Mouse (Mus musculus) stomach, embryonic 16.5 days (tissue): ENCODE results near the gene Clmp. TPM values are rescaled to one million over a fixed set of nuclear protein-coding genes. Genes with fewer than 3 reads are reported as not detected.

ENCODE experiments used
- ATAC-seq: fragments of 200-750 bp; cut with Nextera tagmentation; 2 replicates; pipeline ENCODE4 v1.8.0; 2017; ENCODE audit warnings: moderate number of reproducible peaks, moderate TSS enrichment; ENCODE audit not compliant: insufficient read depth, low FRiP score
- H3K27ac ChIP-seq: fragments of 300-500 bp; sonication (generic); 2 replicates; pipeline ENCODE4 v1.5.1; 2014; ENCODE audit warnings: low read length
- H3K27me3 ChIP-seq: fragments of 300-500 bp; sonication (generic); 2 replicates; pipeline ENCODE4 v1.6.1; 2014; ENCODE audit warnings: low read length, control low read depth, mixed read lengths; ENCODE audit not compliant: control insufficient read depth, insufficient read depth
- H3K36me3 ChIP-seq: fragments of 300-500 bp; sonication (generic); 2 replicates; pipeline ENCODE4 v1.6.1; 2014; ENCODE audit warnings: low read length; ENCODE audit not compliant: control insufficient read depth, insufficient read depth
- H3K4me1 ChIP-seq: fragments of 300-500 bp; sonication (generic); 2 replicates; pipeline ENCODE4 v1.6.1; 2014; ENCODE audit warnings: low read length, control low read depth, mixed read lengths; ENCODE audit not compliant: control insufficient read depth, insufficient read depth
- H3K4me2 ChIP-seq: fragments of 300-500 bp; sonication (generic); 2 replicates; pipeline ENCODE4 v1.6.1; 2014; ENCODE audit warnings: low read depth, low read length, mixed read lengths
- H3K4me3 ChIP-seq: fragments of 300-500 bp; sonication (generic); replicated peaks from 2 replicates; pipeline ENCODE4 v1.5.1; 2014; ENCODE audit warnings: mild to moderate bottlenecking, low read length
- H3K9ac ChIP-seq: fragments of 300-500 bp; sonication (generic); 2 replicates; pipeline ENCODE4 v1.6.1; 2014; ENCODE audit warnings: low read length
- H3K9me3 ChIP-seq: fragments of 300-500 bp; sonication (generic); replicated peaks from 2 replicates; pipeline ENCODE4 v1.6.1; 2016; ENCODE audit warnings: low read length, control low read depth; ENCODE audit not compliant: control insufficient read depth
- WGBS: fragments of 180-500 bp; shearing (Covaris S2); extraction: QIAGEN DNeasy Blood & Tissue Kit; methylation state at CpG from one replicate; pipeline ENCODE4 v1.1.7; 2014; 5-methylcytosine and 5-hydroxymethylcytosine counted together
- polyA plus RNA-seq: library from polyadenylated mRNA; unstranded; fragments of >200 nt; fragmentation: Nextera tagmentation; extraction: Ambion mirVana; gene quantifications from 2 replicates; pipeline ENCODE4 v1.2.1, GENCODE M21; 2015

The Clmp gene
- polyA plus RNA-seq, 1 experiment from 2014 or later: 23.2 TPM

- WGBS: 14% methylated on average over 11 of the region's 11 CpGs
Observed at GRCm38 (mm10) chr9:40807289-40807920, 121.6 kb downstream of the Clmp start.

DNA sequence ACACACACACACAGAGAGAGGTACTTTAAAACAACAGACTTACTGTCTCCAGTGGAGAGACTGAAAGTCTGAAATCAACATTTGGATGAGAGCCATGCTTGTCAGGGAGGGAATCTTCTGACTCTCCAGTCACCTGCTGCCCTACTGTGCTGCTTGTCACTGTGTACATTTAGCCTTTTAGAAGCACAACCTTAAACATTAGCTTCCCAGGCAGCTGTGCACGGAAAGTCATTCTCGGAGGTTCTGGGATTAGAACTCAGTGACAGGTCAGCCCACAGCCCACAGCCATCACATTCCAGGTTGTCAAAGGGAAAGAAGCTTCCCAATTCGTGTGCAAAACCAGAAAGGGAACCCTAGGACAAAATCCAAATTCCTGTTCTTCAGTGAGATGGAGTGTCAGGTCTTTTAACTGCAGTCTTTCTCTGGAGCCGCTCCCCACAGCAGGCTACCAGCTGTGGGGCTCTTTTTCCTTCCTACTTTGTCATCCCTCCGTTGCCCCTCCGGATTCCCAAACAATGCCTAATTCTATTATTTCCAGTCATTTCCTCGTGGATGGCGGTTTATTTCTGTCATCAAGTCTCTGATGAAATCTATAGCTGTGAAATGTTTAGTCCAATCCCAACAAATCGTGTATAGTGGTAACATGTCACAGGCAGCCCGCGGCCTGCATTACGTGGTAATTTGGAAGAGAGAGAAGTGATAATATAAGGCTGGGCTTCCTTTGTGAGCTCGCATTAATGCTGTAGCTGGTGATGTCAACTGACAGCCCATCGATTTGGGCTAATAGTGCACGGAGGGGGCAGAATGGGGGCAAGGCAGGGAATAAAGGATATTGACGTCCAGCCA, 122.5 kb downstream of the Clmp start:
- no peak overlapping the region for H3K4me2 ChIP-seq
- no peaks in the 10 kb centered on the region for H3K27me3 ChIP-seq
- no peak overlapping the region for H3K4me3 ChIP-seq
- 25% methylated on average over 16 of the region's 16 CpGs for WGBS
- peak; percentile 30; the same call in 1 of the 2 replicates for ATAC-seq
- no peak overlapping the region; the same call in 1 of the 2 replicates for H3K9ac ChIP-seq
- peak overlapping the region; percentile 65; the same call in 1 of the 2 replicates for H3K27ac ChIP-seq
- H3K4me1 ChIP-seq: peaks cover 30% of the 10 kb centered on the region
- no peaks in the 10 kb centered on the region for H3K9me3 ChIP-seq
- peaks cover 21% of the 10 kb centered on the region for H3K36me3 ChIP-seq

More at GRCm38 (mm10) chr9:40807289-40807920, 121.6 kb downstream of the Clmp start:
- H3K4me3 ChIP-seq: no peak overlapping the region
- H3K27ac ChIP-seq: peak overlapping the region; percentile 65
- no peak overlapping the region for H3K9ac ChIP-seq
- H3K4me2 ChIP-seq: no peak overlapping the region
- H3K4me1 ChIP-seq: peaks cover 31% of the 10 kb centered on the region
- H3K36me3 ChIP-seq: peaks cover 21% of the 10 kb centered on the region
- no peaks in the 10 kb centered on the region for H3K27me3 ChIP-seq
- ATAC-seq: peak; percentile 20; the same call in 1 of the 2 replicates
- no peaks in the 10 kb centered on the region for H3K9me3 ChIP-seq

- no peak for ATAC-seq
- Histone ChIP-seq H3K9me3 (no peaks in the 10 kb centered on the region), H3K4me1 (peaks cover 26% of the 10 kb centered on the region; the same call in 1 of the 2 replicates), H3K36me3 (peaks cover 18% of the 10 kb centered on the region), H3K27ac (no peak overlapping the region), H3K4me2 (no peak overlapping the region), H3K9ac (no peak overlapping the region), H3K27me3 (no peaks in the 10 kb centered on the region), H3K4me3 (no peak overlapping the region)
- WGBS: 63% methylated on average over 8 of the region's 8 CpGs
Observed at GRCm38 (mm10) chr9:40808907-40809280, 123.1 kb downstream of the Clmp start.

- Histone ChIP-seq H3K4me1 (peaks cover 10% of the 10 kb centered on the region; the same call in 1 of the 2 replicates), H3K27ac (no peak overlapping the region), H3K4me2 (no peak overlapping the region), H3K27me3 (no peaks in the 10 kb centered on the region), H3K9ac (no peak overlapping the region), H3K9me3 (no peaks in the 10 kb centered on the region), H3K4me3 (no peak overlapping the region), H3K36me3 (0 out of 2 replicates have a peak, but pooled peaks cover under 1% of the 10 kb centered on the region)
- no peak for ATAC-seq
- 51% methylated on average over 2 of the region's 2 CpGs for WGBS
Observed at GRCm38 (mm10) chr9:40811860-40812259, 126.1 kb downstream of the Clmp start.

DNA sequence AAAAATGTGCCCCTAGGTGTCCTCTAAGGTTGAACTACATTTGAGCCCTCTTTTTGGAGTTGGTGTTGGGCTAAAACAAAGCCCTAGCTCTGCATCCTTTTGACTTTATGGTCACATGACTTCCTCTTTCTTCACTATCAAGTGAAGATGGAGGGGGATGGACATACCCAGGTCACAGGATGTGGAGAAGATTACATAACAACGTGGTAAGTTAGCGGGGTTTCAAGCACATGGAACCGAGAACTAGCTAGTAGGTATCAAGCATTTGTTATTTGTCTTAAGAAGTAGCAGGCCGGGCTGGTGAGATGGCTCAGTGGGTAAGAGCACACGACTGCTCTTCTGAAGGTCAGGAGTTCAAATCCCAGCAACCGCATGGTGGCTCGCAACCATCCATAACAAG, 128.3 kb downstream of the Clmp start:
- 78% methylated on average over 7 of the region's 7 CpGs for WGBS
- ATAC-seq: no peak
- no peak overlapping the region for H3K9ac ChIP-seq
- no peaks in the 10 kb centered on the region for H3K36me3 ChIP-seq
- H3K9me3 ChIP-seq: no peaks in the 10 kb centered on the region
- no peak overlapping the region for H3K27ac ChIP-seq
- H3K4me2 ChIP-seq: no peak overlapping the region
- H3K27me3 ChIP-seq: no peaks in the 10 kb centered on the region
- no peak overlapping the region for H3K4me3 ChIP-seq
- no peaks in the 10 kb centered on the region for H3K4me1 ChIP-seq

GRCm38 (mm10) chr9:40817325-40818028, 131.7 kb downstream of the Clmp start:
- WGBS: 78% methylated on average over 5 of the region's 5 CpGs
- no peak for ATAC-seq
- Histone ChIP-seq H3K4me1 (peaks cover 10% of the 10 kb centered on the region; the same call in 1 of the 2 replicates), H3K36me3 (no peaks in the 10 kb centered on the region), H3K27me3 (no peaks in the 10 kb centered on the region), H3K4me2 (no peak overlapping the region), H3K9ac (no peak overlapping the region), H3K9me3 (no peaks in the 10 kb centered on the region), H3K4me3 (no peak overlapping the region), H3K27ac (no peak overlapping the region)

GRCm38 (mm10) chr9:40825601-40826000, 139.8 kb downstream of the Clmp start:
- WGBS: 53% methylated on average over 6 of the region's 6 CpGs
- H3K9ac ChIP-seq: no peak overlapping the region
- no peak overlapping the region for H3K4me3 ChIP-seq
- H3K27ac ChIP-seq: no peak overlapping the region
- H3K4me1 ChIP-seq: peaks cover 10% of the 10 kb centered on the region; the same call in 1 of the 2 replicates
- H3K9me3 ChIP-seq: no peaks in the 10 kb centered on the region
- H3K36me3 ChIP-seq: no peaks in the 10 kb centered on the region
- H3K4me2 ChIP-seq: no peak overlapping the region
- ATAC-seq: no peak
- no peaks in the 10 kb centered on the region for H3K27me3 ChIP-seq

DNA sequence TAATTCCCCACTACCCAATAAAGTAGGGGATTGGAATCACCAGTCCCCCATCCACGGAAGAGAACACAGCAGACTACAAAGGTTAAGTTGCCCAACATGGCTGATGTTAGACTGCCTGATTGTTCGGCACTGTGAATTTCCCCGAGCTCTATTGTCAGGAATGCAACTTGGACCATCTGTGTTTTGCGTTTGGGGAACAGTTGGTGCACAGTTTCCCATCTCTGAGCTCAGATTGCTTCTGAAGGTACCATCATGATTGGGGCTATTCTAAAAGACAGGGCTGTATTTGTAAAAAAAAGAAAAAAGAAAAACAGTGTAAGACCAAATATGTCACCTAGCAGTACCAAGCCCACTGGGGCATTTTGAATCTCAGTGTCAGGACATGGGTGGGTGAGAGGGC, 141.6 kb downstream of the Clmp start:
- Histone ChIP-seq H3K4me1 (no peaks in the 10 kb centered on the region), H3K4me3 (no peak overlapping the region), H3K36me3 (no peaks in the 10 kb centered on the region), H3K27ac (no peak overlapping the region), H3K27me3 (no peaks in the 10 kb centered on the region), H3K4me2 (no peak overlapping the region), H3K9ac (no peak overlapping the region), H3K9me3 (no peaks in the 10 kb centered on the region)
- no peak for ATAC-seq
- 84% methylated on average over 4 of the region's 4 CpGs for WGBS

DNA sequence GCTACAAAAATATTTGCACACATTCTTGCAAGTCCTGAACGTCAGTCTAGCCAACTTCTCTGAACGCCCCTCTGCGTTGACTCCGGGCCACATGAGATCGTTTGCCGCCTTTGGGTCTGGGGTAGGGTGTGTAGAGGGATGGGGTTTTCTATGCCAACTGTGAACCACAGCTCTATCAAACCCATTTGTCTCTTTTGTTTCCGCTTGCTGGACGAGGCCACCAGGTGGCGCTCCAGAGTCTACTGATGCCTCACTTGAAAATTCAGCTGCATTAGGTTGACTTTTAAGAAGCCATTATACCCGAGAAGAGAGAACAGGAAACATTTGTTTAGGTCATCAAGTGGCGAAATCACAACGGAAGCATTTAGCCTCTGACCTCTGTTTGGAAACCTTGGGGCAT, 148.8 kb downstream of the Clmp start:
- Histone ChIP-seq H3K9me3 (no peaks in the 10 kb centered on the region), H3K4me1 (no peaks in the 10 kb centered on the region), H3K4me3 (no peak overlapping the region), H3K4me2 (no peak overlapping the region), H3K27me3 (no peaks in the 10 kb centered on the region), H3K27ac (no peak overlapping the region), H3K36me3 (no peaks in the 10 kb centered on the region), H3K9ac (no peak overlapping the region)
- ATAC-seq: no peak
- WGBS: 5% methylated on average over 12 of the region's 12 CpGs
